Mouse (Mus musculus): ENCODE data around the gene Dhdh. TPM values are rescaled to one million over a fixed set of nuclear protein-coding genes. Genes with fewer than 3 reads are reported as not detected.
"Not testable (repeated sequence)": the region's sequence is repeated elsewhere in the genome, so short reads cannot be mapped to it uniquely, and the experiment has no call there.

The Dhdh gene
- polyA plus RNA-seq, 1 experiment: 190 TPM

GRCm38 (mm10) chr7:45520605-45521004 is 32.0 kb upstream of the Dhdh start:
- no peak overlapping the region for H3K27ac ChIP-seq (replicated peaks; ENCODE audit: low read depth, low read length)
- H3K4me3 ChIP-seq (ENCODE audit: insufficient read depth, low read depth, low read length): no peak overlapping the region
- H3K4me1 ChIP-seq (ENCODE audit: control insufficient read depth, insufficient read depth, insufficient read length, low read length): peaks cover 12% of the 10 kb centered on the region; the same call in 1 of the 2 replicates

- Histone ChIP-seq H3K4me1 (ENCODE audit: control insufficient read depth, insufficient read depth, insufficient read length, low read length) (peaks cover 6% of the 10 kb centered on the region; the same call in 1 of the 2 replicates), H3K27ac (replicated peaks; ENCODE audit: low read depth, low read length) (no peak overlapping the region), H3K4me3 (ENCODE audit: insufficient read depth, low read depth, low read length) (no peak overlapping the region)
These were observed 30.9 kb upstream of the Dhdh start for GRCm38 (mm10) chr7:45519345-45520120.

- Histone ChIP-seq H3K4me3 (ENCODE audit: insufficient read depth, low read depth, low read length) (no peak overlapping the region), H3K27ac (replicated peaks; ENCODE audit: low read depth, low read length) (no peak overlapping the region), H3K4me1 (ENCODE audit: control insufficient read depth, insufficient read depth, insufficient read length, low read length) (peaks cover 6% of the 10 kb centered on the region; the same call in 1 of the 2 replicates)
These were observed 30.0 kb upstream of the Dhdh start for GRCm38 (mm10) chr7:45518618-45519017.

GRCm38 (mm10) chr7:45516846-45517245 is 28.2 kb upstream of the Dhdh start:
- not testable (repeated sequence) for H3K4me1 ChIP-seq (ENCODE audit: control insufficient read depth, insufficient read depth, insufficient read length, low read length); H3K4me3 ChIP-seq (ENCODE audit: insufficient read depth, low read depth, low read length); H3K27ac ChIP-seq (replicated peaks; ENCODE audit: low read depth, low read length)

- Histone ChIP-seq H3K27ac (replicated peaks; ENCODE audit: low read depth, low read length) (no peak overlapping the region), H3K4me3 (ENCODE audit: insufficient read depth, low read depth, low read length) (no peak overlapping the region), H3K4me1 (ENCODE audit: control insufficient read depth, insufficient read depth, insufficient read length, low read length) (no peaks in the 10 kb centered on the region)
These were observed 26.8 kb upstream of the Dhdh start for GRCm38 (mm10) chr7:45515436-45515835.

GRCm38 (mm10) chr7:45514411-45514810 is 25.8 kb upstream of the Dhdh start:
- Histone ChIP-seq H3K27ac (replicated peaks; ENCODE audit: low read depth, low read length) (no peak overlapping the region), H3K4me1 (ENCODE audit: control insufficient read depth, insufficient read depth, insufficient read length, low read length) (peaks cover 2% of the 10 kb centered on the region)

GRCm38 (mm10) chr7:45509912-45510787 is 21.5 kb upstream of the Dhdh start, which contains the start of gene Nucb1:
Nucb1 (minus strand) TSS chr7:45510406.
- H3K4me3 ChIP-seq (ENCODE audit: insufficient read depth, low read depth, low read length): peak within 1 kb of the TSS; percentile 90
- H3K4me1 ChIP-seq (ENCODE audit: control insufficient read depth, insufficient read depth, insufficient read length, low read length): peaks cover 10% of the 10 kb centered on the region
- peak within 1 kb of the TSS; percentile 93 for H3K27ac ChIP-seq (replicated peaks; ENCODE audit: low read depth, low read length)

More at GRCm38 (mm10) chr7:45514411-45514810, 25.8 kb upstream of the Dhdh start:
- no peak overlapping the region for H3K4me3 ChIP-seq (ENCODE audit: insufficient read depth, low read depth, low read length)

GRCm38 (mm10) chr7:45509181-45509882 is 20.7 kb upstream of the Dhdh start:
- Histone ChIP-seq H3K4me3 (ENCODE audit: insufficient read depth, low read depth, low read length) (peak overlapping the region; percentile 90), H3K4me1 (ENCODE audit: control insufficient read depth, insufficient read depth, insufficient read length, low read length) (peaks cover 10% of the 10 kb centered on the region), H3K27ac (replicated peaks; ENCODE audit: low read depth, low read length) (peak overlapping the region; percentile 77)

GRCm38 (mm10) chr7:45508561-45508960 is 20.0 kb upstream of the Dhdh start:
- no peak overlapping the region for H3K4me3 ChIP-seq (ENCODE audit: insufficient read depth, low read depth, low read length)

GRCm38 (mm10) chr7:45507583-45507982 is 19.0 kb upstream of the Dhdh start:
- H3K4me1 ChIP-seq (ENCODE audit: control insufficient read depth, insufficient read depth, insufficient read length, low read length): peaks cover 10% of the 10 kb centered on the region
- no peak overlapping the region for H3K27ac ChIP-seq (replicated peaks; ENCODE audit: low read depth, low read length)
- no peak overlapping the region for H3K4me3 ChIP-seq (ENCODE audit: insufficient read depth, low read depth, low read length)

More at GRCm38 (mm10) chr7:45508561-45508960, 20.0 kb upstream of the Dhdh start:
- peaks cover 10% of the 10 kb centered on the region for H3K4me1 ChIP-seq (ENCODE audit: control insufficient read depth, insufficient read depth, insufficient read length, low read length)
- H3K27ac ChIP-seq (replicated peaks; ENCODE audit: low read depth, low read length): no peak overlapping the region

GRCm38 (mm10) chr7:45498427-45498826 is 9.8 kb upstream of the Dhdh start:
- Histone ChIP-seq H3K4me3 (ENCODE audit: insufficient read depth, low read depth, low read length) (no peak overlapping the region), H3K4me1 (ENCODE audit: control insufficient read depth, insufficient read depth, insufficient read length, low read length) (no peaks in the 10 kb centered on the region), H3K27ac (replicated peaks; ENCODE audit: low read depth, low read length) (no peak overlapping the region)

- no peak overlapping the region for H3K4me3 ChIP-seq (ENCODE audit: insufficient read depth, low read depth, low read length)
- no peak overlapping the region for H3K27ac ChIP-seq (replicated peaks; ENCODE audit: low read depth, low read length)
- H3K4me1 ChIP-seq (ENCODE audit: control insufficient read depth, insufficient read depth, insufficient read length, low read length): no peaks in the 10 kb centered on the region
These were observed 5.9 kb upstream of the Dhdh start for GRCm38 (mm10) chr7:45494548-45494947.

- Histone ChIP-seq H3K4me3 (ENCODE audit: insufficient read depth, low read depth, low read length) (no peak overlapping the region), H3K4me1 (ENCODE audit: control insufficient read depth, insufficient read depth, insufficient read length, low read length) (no peaks in the 10 kb centered on the region), H3K27ac (replicated peaks; ENCODE audit: low read depth, low read length) (no peak overlapping the region)
These were observed 4.3 kb upstream of the Dhdh start for GRCm38 (mm10) chr7:45492951-45493350.

- Histone ChIP-seq H3K4me3 (ENCODE audit: insufficient read depth, low read depth, low read length) (no peak overlapping the region), H3K4me1 (ENCODE audit: control insufficient read depth, insufficient read depth, insufficient read length, low read length) (peaks cover 2% of the 10 kb centered on the region; the same call in 1 of the 2 replicates), H3K27ac (replicated peaks; ENCODE audit: low read depth, low read length) (no peak overlapping the region)
These were observed 3.7 kb upstream of the Dhdh start for GRCm38 (mm10) chr7:45492225-45492844.
